Mouse (Mus musculus) heart, adult 2 months (tissue): Measurements from ENCODE around the gene E2f4. TPM values are rescaled to one million over a fixed set of nuclear protein-coding genes. Genes with fewer than 3 reads are reported as not detected.

Experiments used
- DNase-seq, 2 experiments: peaks; one replicate each; pipeline ENCODE4 v3.0.0; 2021
- H3K27ac ChIP-seq: fragments of 200-600 bp; 2 replicates; pipeline ENCODE4 v1.8.1; 2022
- H3K27me3 ChIP-seq: fragments of 200-500 bp; 2 replicates; pipeline ENCODE4 v1.6.1; 2012; ENCODE audit warnings: mild to moderate bottlenecking, low read length, inconsistent platforms, mixed read lengths; ENCODE audit not compliant: control insufficient read depth, insufficient read depth
- H3K36me3 ChIP-seq: fragments of 200-500 bp; 2 replicates; pipeline ENCODE4 v1.6.1; 2012; ENCODE audit warnings: low read length, inconsistent platforms; ENCODE audit not compliant: control insufficient read depth, insufficient read depth
- H3K4me1 ChIP-seq: fragments of 200-500 bp; 2 replicates; pipeline ENCODE4 v1.6.1; 2011; ENCODE audit warnings: low read length; ENCODE audit not compliant: control insufficient read depth, insufficient read depth
- H3K4me3 ChIP-seq: fragments of 200-600 bp; 2 replicates; pipeline ENCODE4 v1.8.1; 2022
- H3K79me2 ChIP-seq: fragments of 200-500 bp; replicated peaks from 2 replicates; pipeline ENCODE4 v1.6.1; 2012; ENCODE audit warnings: mild to moderate bottlenecking, inconsistent platforms, low read length, moderate library complexity, mixed read lengths; ENCODE audit not compliant: control insufficient read depth, insufficient read depth
- H3K9ac ChIP-seq: fragments of 200-500 bp; 2 replicates; pipeline ENCODE4 v1.6.1; 2012; ENCODE audit warnings: low read depth, mild to moderate bottlenecking, control low read depth, inconsistent platforms, low read length, mixed read lengths
- CTCF ChIP-seq: fragments of 200-600 bp; IDR thresholded peaks from 2 replicates; pipeline ENCODE4 v1.8.1; 2022; ENCODE audit warnings: antibody characterized with exemption, mild to moderate bottlenecking, moderate library complexity
- EP300 ChIP-seq: fragments of 200-500 bp; IDR thresholded peaks from 2 replicates; pipeline ENCODE4 v1.6.1; 2011; ENCODE audit warnings: low read depth, low read length, control low read depth; ENCODE audit not compliant: insufficient read depth
- POLR2A ChIP-seq: fragments of 200-500 bp; IDR thresholded peaks from 2 replicates; pipeline ENCODE4 v1.6.1; 2011; ENCODE audit warnings: mild to moderate bottlenecking, low read depth, low read length, control low read depth; ENCODE audit not compliant: insufficient read depth
- WGBS: fragments of 180-500 bp; shearing (Covaris S2); methylation state at CpG from one replicate; pipeline ENCODE4 v1.1.7; 2018; 5-methylcytosine and 5-hydroxymethylcytosine counted together
- intact Hi-C: fragments of 180-260 bp; cut with DNase I; formaldehyde crosslinking; loops from one replicate; pipeline ENCODE4 v1.15.1; 2025
- polyA plus RNA-seq: library from polyadenylated mRNA; depleted of rRNA; stranded (reverse); fragments of >200 nt; gene quantifications from 2 replicates; pipeline ENCODE4 v1.2.3, GENCODE M21; 2012
- total RNA-seq, 2 experiments: library from RNA; stranded (reverse); gene quantifications; 2 replicates each; pipeline ENCODE4 v1.2.3; 2021

The E2f4 gene
- total and polyA plus RNA-seq, 3 experiments = 21.1 to 61.8 (median 21.5) TPM

GRCm38 (mm10) chr8:105326968-105327367 lies 29.5 kb downstream of the E2f4 start:
- peak overlapping the region; percentile 90 for H3K4me3 ChIP-seq
- peak overlapping the region; percentile 93 for H3K27ac ChIP-seq
- no peaks in the 10 kb centered on the region for H3K79me2 ChIP-seq
- WGBS = 21% methylated on average over 6 of the region's 6 CpGs
- H3K27me3 ChIP-seq = no peaks in the 10 kb centered on the region
- peak overlapping the region; percentile 63 for H3K9ac ChIP-seq
- no peaks in the 10 kb centered on the region for H3K36me3 ChIP-seq
- no peak for DNase-seq
- TF ChIP-seq EP300 = no peak
- TF ChIP-seq POLR2A = no peak
- H3K4me1 ChIP-seq = peaks cover 8% of the 10 kb centered on the region
- intact Hi-C loops = loop anchor here (1.0 to 2.0 kb wide), 2 partner anchors 20 to 30 kb away; partner anchors contain the start of genes E2f4 and Fhod1

- DNase-seq = no peak
- WGBS = 93% methylated on average over 12 of the region's 12 CpGs
Observed at GRCm38 (mm10) chr8:105330325-105330724, 32.9 kb downstream of the E2f4 start.

GRCm38 (mm10) chr8:105331469-105331868 lies 34.0 kb downstream of the E2f4 start:
- H3K27ac ChIP-seq = no peak overlapping the region
- H3K4me3 ChIP-seq = no peak overlapping the region
- no peaks in the 10 kb centered on the region for H3K27me3 ChIP-seq
- no peaks in the 10 kb centered on the region for H3K36me3 ChIP-seq
- H3K9ac ChIP-seq = no peak overlapping the region
- no peak for DNase-seq
- no peaks in the 10 kb centered on the region for H3K79me2 ChIP-seq
- 91% methylated on average over 22 of the region's 22 CpGs for WGBS
- H3K4me1 ChIP-seq = peaks cover 6% of the 10 kb centered on the region
- TF ChIP-seq EP300 = no peak
- no peak for TF ChIP-seq POLR2A
- no peak for TF ChIP-seq CTCF
- intact Hi-C loops = no loop called here

More at GRCm38 (mm10) chr8:105330325-105330724, 32.9 kb downstream of the E2f4 start:
- intact Hi-C loops = no loop called here
- Histone ChIP-seq H3K9ac (no peak overlapping the region), H3K27me3 (no peaks in the 10 kb centered on the region), H3K4me3 (no peak overlapping the region), H3K79me2 (no peaks in the 10 kb centered on the region), H3K36me3 (no peaks in the 10 kb centered on the region), H3K27ac (no peak overlapping the region), H3K4me1 (peaks cover 8% of the 10 kb centered on the region)
- TF ChIP-seq CTCF = no peak
- TF ChIP-seq POLR2A = no peak
- no peak for TF ChIP-seq EP300

DNA sequence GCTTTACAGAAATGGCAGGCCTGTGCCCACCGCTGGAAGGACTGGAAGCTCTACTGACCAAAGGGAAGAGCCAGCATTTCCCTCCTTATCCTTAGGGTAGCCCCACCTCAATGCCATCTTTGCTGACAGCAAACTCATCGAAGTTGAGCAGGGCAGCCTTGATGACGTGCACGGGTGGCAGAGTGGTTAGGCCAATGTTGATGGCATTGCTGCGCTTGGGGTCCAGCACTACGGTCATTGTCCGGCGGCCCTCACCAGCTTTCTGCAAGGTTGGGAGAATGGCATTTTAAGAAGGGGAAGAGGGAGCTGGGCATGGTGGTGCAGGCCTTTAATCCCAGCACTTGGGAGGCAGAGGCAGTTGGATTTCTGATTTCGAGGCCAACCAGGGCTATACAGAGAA lies 34.5 kb downstream of the E2f4 start:
- H3K4me1 ChIP-seq = peaks cover 4% of the 10 kb centered on the region

GRCm38 (mm10) chr8:105332523-105332922 lies 35.1 kb downstream of the E2f4 start:
- no peaks in the 10 kb centered on the region for H3K27me3 ChIP-seq
- H3K4me3 ChIP-seq = no peak overlapping the region
- no peak overlapping the region for H3K9ac ChIP-seq
- H3K36me3 ChIP-seq = no peaks in the 10 kb centered on the region
- H3K79me2 ChIP-seq = no peaks in the 10 kb centered on the region
- TF ChIP-seq POLR2A (no peak), EP300 (no peak), CTCF (no peak)
- H3K27ac ChIP-seq = no peak overlapping the region
- intact Hi-C loops = no loop called here
- 23% methylated on average over 2 of the region's 2 CpGs for WGBS
- H3K4me1 ChIP-seq = no peaks in the 10 kb centered on the region
- no peak for DNase-seq

More for the DNA sequence above, 34.5 kb downstream of the E2f4 start:
- no peak for DNase-seq
- Histone ChIP-seq H3K27me3 (no peaks in the 10 kb centered on the region), H3K79me2 (no peaks in the 10 kb centered on the region), H3K36me3 (no peaks in the 10 kb centered on the region), H3K4me3 (no peak overlapping the region), H3K27ac (no peak overlapping the region), H3K9ac (no peak overlapping the region)
- 95% methylated on average over 9 of the region's 9 CpGs for WGBS
- TF ChIP-seq POLR2A (no peak), CTCF (no peak), EP300 (no peak)
- intact Hi-C loops = no loop called here

DNA sequence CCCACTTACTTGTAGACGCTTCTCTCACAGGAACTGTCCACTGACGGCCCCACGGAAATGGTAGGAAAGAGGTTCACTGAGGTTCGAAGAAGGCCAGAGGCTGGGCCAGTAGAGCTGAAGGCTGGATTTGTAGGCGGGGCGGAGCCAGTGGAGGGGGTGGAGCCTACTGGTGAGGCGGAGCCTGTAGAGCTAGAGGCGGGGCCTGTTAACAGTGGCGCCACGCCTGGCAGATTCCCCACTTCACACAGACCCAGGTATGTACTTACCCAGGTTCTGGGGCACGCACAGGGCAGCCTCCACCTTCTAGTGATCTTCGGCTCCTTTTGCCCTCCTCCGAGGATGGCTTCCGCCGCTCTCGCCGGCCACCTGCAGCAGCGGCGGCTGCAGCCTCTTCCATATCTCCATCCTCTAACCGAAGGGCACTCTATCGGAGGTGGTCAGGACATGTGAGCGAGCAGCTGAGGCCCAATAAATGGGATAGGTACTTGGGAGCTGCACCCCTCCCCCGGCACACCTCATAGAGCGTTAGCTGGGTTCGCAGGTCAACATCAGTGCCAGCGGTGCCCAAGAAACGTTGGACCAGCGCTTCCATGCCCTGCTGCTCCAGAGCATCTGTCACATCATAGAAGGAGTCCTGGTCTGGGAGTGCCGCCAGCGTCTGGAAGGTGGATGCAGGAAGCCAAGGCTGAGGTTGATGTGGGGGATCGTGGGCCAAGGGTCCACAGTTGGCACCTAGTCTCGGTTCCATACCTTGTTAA lies 39.1 kb downstream of the E2f4 start:
- no peaks in the 10 kb centered on the region for H3K79me2 ChIP-seq
- no peak overlapping the region for H3K27ac ChIP-seq
- WGBS = 88% methylated on average over 32 of the region's 32 CpGs
- intact Hi-C loops = no loop called here
- TF ChIP-seq CTCF = no peak
- H3K27me3 ChIP-seq = no peaks in the 10 kb centered on the region
- H3K4me3 ChIP-seq = no peak overlapping the region
- no peak for DNase-seq
- H3K36me3 ChIP-seq = peaks cover 7% of the 10 kb centered on the region
- no peak overlapping the region for H3K9ac ChIP-seq
- H3K4me1 ChIP-seq = peaks cover 17% of the 10 kb centered on the region
